Mouse (Mus musculus) lung, embryonic 16.5 days (tissue): ENCODE measurements around the gene Kcnd3. TPM values are rescaled to one million over a fixed set of nuclear protein-coding genes. Genes with fewer than 3 reads are reported as not detected.

ENCODE experiments used
- ATAC-seq: fragments of 200-750 bp; cut with Nextera tagmentation; 2 replicates; pipeline ENCODE4 v1.8.0; 2017; ENCODE audit warnings: low read depth, mild to moderate bottlenecking, moderate library complexity
- H3K27ac ChIP-seq: fragments of 300-500 bp; sonication (generic); 2 replicates; pipeline ENCODE4 v1.5.1; 2014; ENCODE audit warnings: mild to moderate bottlenecking, control low read depth, low read length
- H3K27me3 ChIP-seq: fragments of 300-500 bp; sonication (generic); 2 replicates; pipeline ENCODE4 v1.6.1; 2014; ENCODE audit warnings: low read depth, low read length, mixed read lengths; ENCODE audit not compliant: control insufficient read depth, insufficient read depth
- H3K36me3 ChIP-seq: fragments of 300-500 bp; sonication (generic); 2 replicates; pipeline ENCODE4 v1.6.1; 2014; ENCODE audit warnings: low read length; ENCODE audit not compliant: control insufficient read depth, insufficient read depth
- H3K4me1 ChIP-seq: fragments of 300-500 bp; sonication (generic); replicated peaks from 2 replicates; pipeline ENCODE4 v1.6.1; 2014; ENCODE audit warnings: low read length, mixed read lengths; ENCODE audit not compliant: control insufficient read depth, insufficient read depth
- H3K4me2 ChIP-seq: fragments of 300-500 bp; sonication (generic); 2 replicates; pipeline ENCODE4 v1.6.1; 2014; ENCODE audit warnings: low read depth, low read length, control low read depth
- H3K4me3 ChIP-seq: fragments of 300-500 bp; sonication (generic); 2 replicates; pipeline ENCODE4 v1.5.1; 2014; ENCODE audit warnings: mild to moderate bottlenecking, low read length, control low read depth
- H3K9ac ChIP-seq: fragments of 300-500 bp; sonication (generic); 2 replicates; pipeline ENCODE4 v1.6.1; 2014; ENCODE audit warnings: low read length, control low read depth
- H3K9me3 ChIP-seq: fragments of 300-500 bp; sonication (generic); 2 replicates; pipeline ENCODE4 v1.6.1; 2016; ENCODE audit warnings: low read length; ENCODE audit not compliant: control insufficient read depth
- WGBS: fragments of 180-500 bp; shearing (Covaris S2); extraction: QIAGEN DNeasy Blood & Tissue Kit; methylation state at CpG from one replicate; pipeline ENCODE4 v1.1.7; 2014; 5-methylcytosine and 5-hydroxymethylcytosine counted together
- polyA plus RNA-seq: library from polyadenylated mRNA; unstranded; fragments of >200 nt; fragmentation: Nextera tagmentation; extraction: Ambion mirVana; gene quantifications from 2 replicates; pipeline ENCODE4 v1.2.1, GENCODE M21; 2015

The Kcnd3 gene
- polyA plus RNA-seq, 1 experiment from 2014 or later, result 0.26 TPM

DNA sequence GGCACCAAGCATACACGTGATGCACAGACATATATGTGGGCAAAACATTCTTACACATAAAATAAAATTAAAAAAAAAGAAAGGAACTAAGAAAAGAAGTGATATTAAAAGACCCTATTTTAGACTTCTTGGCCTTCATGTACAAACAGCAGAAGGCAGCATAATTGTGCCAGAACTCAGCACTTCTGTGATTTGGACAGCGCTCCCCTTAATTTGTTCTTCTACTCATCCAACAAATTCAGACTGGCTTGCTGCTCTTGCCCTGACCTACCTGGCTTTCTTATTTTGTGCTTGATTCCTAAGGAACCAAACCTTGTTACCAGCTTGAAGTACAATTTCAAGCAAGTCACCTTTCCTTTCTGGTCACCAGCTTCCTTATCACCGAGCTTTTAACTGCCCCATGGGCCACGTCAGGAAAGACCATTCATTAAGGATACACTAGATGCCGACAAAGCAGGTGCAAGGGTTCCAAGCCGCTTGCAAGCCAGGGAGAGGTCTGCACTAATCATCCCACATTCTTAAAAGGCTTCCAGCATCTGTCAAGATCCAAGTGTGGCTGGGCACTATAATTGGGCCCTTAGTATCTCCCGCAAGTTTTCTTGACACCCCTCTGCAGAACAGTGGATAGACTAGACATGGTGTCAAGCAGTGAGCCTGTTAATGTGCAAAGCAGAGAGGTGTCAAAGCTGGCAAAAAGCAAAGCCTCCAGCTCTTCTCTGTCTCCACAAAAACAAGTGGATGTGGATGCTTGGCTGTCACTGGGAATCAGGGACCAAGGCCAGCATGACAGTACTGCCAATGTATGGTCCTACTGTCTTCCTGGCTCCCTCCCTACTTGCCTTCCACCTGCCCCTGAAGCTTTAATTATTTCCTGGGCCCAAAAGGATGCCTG is 159.6 kb downstream of the Kcnd3 start:
- Histone ChIP-seq H3K4me3 (no peak overlapping the region), H3K9me3 (no peaks in the 10 kb centered on the region), H3K36me3 (no peaks in the 10 kb centered on the region), H3K4me2 (no peak overlapping the region), H3K9ac (no peak overlapping the region), H3K4me1 (no peaks in the 10 kb centered on the region), H3K27me3 (no peaks in the 10 kb centered on the region), H3K27ac (no peak overlapping the region)
- 74% methylated on average over 7 of the region's 7 CpGs for WGBS
- no peak for ATAC-seq

DNA sequence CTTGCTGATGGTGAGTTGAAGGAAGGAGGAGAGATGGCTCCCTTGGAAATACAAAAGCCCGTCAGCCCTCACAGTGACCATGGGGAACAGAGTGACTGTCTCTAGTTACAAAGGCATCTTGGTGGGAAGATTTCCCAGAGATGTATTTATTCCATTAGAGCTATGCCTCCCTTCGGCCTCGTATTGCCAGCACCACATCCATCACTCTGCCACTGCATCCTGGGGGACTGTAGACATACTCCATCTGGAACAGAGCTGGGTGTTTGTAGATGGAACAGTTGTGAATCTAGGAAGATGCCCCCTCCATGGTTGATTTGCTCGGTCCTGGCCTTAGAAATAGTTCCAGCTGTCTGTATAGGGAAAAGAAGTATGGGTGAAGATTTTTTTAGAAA is 160.3 kb downstream of the Kcnd3 start:
- Histone ChIP-seq H3K4me3 (no peak overlapping the region), H3K4me2 (no peak overlapping the region), H3K27me3 (no peaks in the 10 kb centered on the region), H3K9me3 (no peaks in the 10 kb centered on the region), H3K4me1 (no peaks in the 10 kb centered on the region), H3K9ac (no peak overlapping the region), H3K27ac (no peak overlapping the region), H3K36me3 (no peaks in the 10 kb centered on the region)
- ATAC-seq, result no peak
- 31% methylated on average over 4 of the region's 4 CpGs for WGBS

DNA sequence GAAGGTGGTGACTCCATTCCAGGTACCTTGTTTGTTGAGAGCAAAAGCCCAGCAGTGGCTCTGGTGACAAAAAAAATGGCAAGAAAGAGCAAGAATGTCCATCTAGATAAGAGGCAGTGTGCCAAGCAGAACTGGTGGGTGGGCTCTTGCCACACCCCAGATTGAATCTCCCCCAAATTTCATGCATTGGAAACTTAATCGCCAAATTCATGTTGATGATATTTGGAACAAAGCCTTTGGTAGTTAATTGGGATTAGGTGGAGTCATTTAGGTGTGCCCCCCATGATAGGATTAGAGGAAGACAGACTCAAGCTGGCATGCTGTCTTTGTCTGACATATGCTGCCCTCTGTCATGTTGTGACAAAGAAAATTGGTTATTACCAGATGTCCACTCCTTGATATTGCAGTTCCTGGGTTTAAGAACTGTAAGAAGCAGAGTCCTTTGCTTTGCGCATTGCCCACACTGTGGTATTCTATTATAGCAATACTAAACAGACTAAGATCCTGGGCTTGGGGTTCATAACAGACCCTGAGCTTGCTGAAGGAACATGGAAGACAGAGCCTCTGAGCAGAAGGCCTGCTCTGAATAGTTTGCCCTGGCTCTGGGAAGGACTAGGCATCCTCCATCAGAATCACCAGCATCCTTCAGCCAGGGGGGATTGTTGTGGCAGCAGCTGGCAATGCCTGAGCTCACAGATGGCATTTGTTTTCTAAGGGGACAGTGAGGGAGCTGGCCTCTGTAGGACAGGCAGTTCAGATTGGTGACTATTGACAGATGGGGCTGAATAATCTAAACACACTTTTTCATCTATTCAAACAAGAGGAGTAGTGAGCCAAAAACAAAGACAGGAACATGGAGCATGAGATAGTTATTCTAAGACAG is 165.0 kb downstream of the Kcnd3 start:
- H3K27me3 ChIP-seq, result no peaks in the 10 kb centered on the region
- no peak for ATAC-seq
- WGBS, result 92% methylated on average over 2 of the region's 2 CpGs

DNA sequence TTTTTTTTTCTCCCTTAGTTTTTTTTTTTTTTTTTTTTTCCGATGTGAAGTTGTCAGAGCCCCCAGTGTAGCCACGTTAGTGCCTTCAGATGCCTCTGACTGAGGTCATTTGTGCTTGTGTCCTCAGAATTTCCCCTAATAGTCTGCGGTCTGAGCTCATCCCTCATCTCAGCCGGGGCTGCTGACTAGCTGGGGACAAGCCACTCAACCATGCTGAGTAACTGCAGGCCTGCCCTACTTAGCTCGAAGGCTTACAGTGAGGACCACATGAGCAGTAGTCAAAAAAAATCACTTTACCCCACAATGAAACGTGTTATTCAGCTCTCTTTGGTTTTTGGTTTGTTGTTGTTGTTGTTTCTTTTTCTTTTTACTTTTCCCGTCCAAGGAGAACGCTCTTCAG is 169.0 kb downstream of the Kcnd3 start:
- Histone ChIP-seq H3K4me1 (no peaks in the 10 kb centered on the region), H3K9me3 (no peaks in the 10 kb centered on the region), H3K27ac (no peak overlapping the region), H3K9ac (no peak overlapping the region), H3K4me3 (no peak overlapping the region), H3K27me3 (no peaks in the 10 kb centered on the region), H3K36me3 (no peaks in the 10 kb centered on the region), H3K4me2 (no peak overlapping the region)
- WGBS, result 65% methylated on average over 8 of the region's 8 CpGs
- ATAC-seq, result no peak

More for the DNA sequence above, 165.0 kb downstream of the Kcnd3 start:
- no peak overlapping the region for H3K4me3 ChIP-seq
- no peaks in the 10 kb centered on the region for H3K36me3 ChIP-seq
- no peak overlapping the region for H3K9ac ChIP-seq
- no peak overlapping the region for H3K4me2 ChIP-seq
- no peaks in the 10 kb centered on the region for H3K4me1 ChIP-seq
- H3K9me3 ChIP-seq, result no peaks in the 10 kb centered on the region
- H3K27ac ChIP-seq, result no peak overlapping the region

DNA sequence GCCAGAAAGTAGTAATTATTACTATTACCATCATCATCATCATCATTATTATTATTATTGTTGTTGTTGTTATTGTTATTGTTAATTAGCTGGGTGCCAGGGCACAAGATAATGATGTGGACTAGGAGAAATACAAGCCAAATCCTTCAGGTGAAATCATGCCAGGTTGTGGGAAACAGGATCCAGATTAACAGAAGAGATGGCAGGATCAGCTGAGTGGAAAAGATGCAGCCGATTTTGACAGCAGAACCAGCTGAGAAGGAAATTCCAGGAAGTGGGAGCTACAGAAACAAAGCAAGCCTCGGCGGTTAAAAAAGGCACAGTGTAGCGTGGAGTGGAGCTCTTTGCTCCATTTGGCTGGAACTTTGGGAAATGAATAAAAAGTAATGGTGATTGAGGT is 171.0 kb downstream of the Kcnd3 start:
- 50% methylated on average over 4 of the region's 4 CpGs for WGBS
- no peak overlapping the region for H3K9ac ChIP-seq
- no peaks in the 10 kb centered on the region for H3K9me3 ChIP-seq
- H3K4me2 ChIP-seq, result no peak overlapping the region
- no peaks in the 10 kb centered on the region for H3K4me1 ChIP-seq
- H3K27me3 ChIP-seq, result no peaks in the 10 kb centered on the region
- no peaks in the 10 kb centered on the region for H3K36me3 ChIP-seq
- no peak overlapping the region for H3K27ac ChIP-seq
- ATAC-seq, result no peak
- H3K4me3 ChIP-seq, result no peak overlapping the region

DNA sequence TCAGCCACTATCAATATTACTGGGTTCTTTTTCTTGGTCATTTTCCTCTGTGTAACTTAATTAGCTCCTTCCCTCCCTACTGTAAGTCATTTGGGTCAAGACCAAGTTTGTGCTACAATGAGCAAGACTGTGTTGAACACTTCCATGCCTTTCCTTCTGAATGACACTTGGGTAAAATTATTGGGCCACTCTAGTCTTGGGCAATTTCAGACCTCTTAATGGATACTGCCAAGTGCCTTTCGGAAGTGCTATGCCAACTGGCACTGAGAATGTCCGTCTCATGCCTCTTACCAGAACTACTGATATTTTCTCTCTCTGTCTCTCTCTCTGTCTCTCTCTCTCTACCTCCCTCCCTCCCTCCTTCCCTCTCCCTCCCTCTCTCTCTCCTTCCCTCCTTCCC is 173.8 kb downstream of the Kcnd3 start:
- H3K9ac ChIP-seq, result no peak overlapping the region
- H3K27ac ChIP-seq, result no peak overlapping the region
- H3K4me2 ChIP-seq, result no peak overlapping the region
- H3K4me1 ChIP-seq, result no peaks in the 10 kb centered on the region
- no peak for ATAC-seq
- no peaks in the 10 kb centered on the region for H3K36me3 ChIP-seq
- WGBS, result 81% methylated on average over 2 of the region's 2 CpGs
- no peaks in the 10 kb centered on the region for H3K27me3 ChIP-seq
- H3K4me3 ChIP-seq, result no peak overlapping the region
- no peaks in the 10 kb centered on the region for H3K9me3 ChIP-seq

DNA sequence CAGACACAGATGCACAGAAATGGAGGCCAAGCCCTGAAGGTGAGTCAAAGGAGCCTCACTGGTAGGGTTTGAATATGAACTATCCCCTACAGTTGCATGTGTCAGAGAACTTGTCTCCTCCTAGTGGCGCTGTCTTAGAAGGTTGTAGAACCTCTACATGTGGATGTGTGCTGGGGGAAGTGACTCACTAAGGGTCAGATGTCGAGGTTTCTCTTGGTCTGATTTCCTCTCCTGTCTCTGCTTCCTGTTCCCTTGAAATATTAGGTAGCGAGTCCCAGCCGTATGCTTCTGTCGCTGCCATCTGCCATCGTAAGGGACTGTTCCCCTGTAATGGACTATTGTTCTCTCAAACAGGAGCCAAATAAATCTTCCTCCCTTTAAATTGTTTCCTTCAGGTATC is 175.1 kb downstream of the Kcnd3 start:
- H3K27me3 ChIP-seq, result no peaks in the 10 kb centered on the region
- H3K4me1 ChIP-seq, result no peaks in the 10 kb centered on the region
- H3K4me2 ChIP-seq, result no peak overlapping the region
- H3K36me3 ChIP-seq, result no peaks in the 10 kb centered on the region
- ATAC-seq, result peak; percentile 49
- no peak overlapping the region for H3K9ac ChIP-seq
- H3K27ac ChIP-seq, result no peak overlapping the region
- no peak overlapping the region for H3K4me3 ChIP-seq
- 55% methylated on average over 6 of the region's 6 CpGs for whole genome bisulfite sequencing
- no peaks in the 10 kb centered on the region for H3K9me3 ChIP-seq

DNA sequence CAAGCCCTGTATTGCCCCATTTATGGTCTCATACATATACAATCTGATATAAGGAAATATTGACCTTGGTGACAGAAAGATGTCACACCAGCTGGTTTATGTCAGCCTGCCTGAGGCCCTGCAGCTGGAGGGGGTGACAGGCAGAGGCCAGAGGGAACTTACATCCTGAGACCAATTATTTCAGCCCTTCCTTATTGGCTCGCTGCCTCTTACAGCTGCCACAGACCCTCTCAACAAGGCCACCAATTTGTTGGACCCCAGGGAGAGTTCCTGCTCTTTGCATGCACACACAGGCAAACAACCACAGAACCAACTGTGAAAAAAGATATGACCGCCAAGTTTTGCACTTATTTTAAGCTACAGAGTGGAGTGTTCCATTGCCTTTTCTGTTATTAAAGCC is 180.2 kb downstream of the Kcnd3 start:
- ATAC-seq, result no peak
- H3K9me3 ChIP-seq, result no peaks in the 10 kb centered on the region
- H3K4me1 ChIP-seq, result no peaks in the 10 kb centered on the region
- no peak overlapping the region for H3K27ac ChIP-seq
- no peaks in the 10 kb centered on the region for H3K27me3 ChIP-seq
- no peak overlapping the region for H3K4me2 ChIP-seq
- H3K36me3 ChIP-seq, result no peaks in the 10 kb centered on the region
- no peak overlapping the region for H3K9ac ChIP-seq
- 55% methylated on average over 2 of the region's 2 CpGs for WGBS
- no peak overlapping the region for H3K4me3 ChIP-seq

DNA sequence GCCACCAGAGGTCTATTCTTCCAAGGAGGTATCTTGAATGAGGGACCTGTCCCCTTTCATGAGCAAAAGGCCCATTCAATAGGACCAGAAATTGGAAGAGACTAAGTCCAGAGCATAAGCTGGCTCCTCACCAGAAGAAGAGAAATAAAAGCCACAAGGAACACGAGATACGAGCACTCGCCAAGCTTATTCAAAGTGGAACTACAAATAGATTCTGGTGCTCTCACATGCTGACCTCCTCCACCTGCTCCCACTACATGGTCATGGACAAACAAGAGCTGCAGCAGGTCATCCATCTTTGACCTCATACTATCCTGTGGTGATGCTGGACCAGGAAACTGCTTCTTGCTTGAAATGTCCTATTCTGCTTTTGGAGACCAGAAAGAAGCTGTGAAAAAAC is 180.9 kb downstream of the Kcnd3 start:
- Histone ChIP-seq H3K4me3 (no peak overlapping the region), H3K9me3 (no peaks in the 10 kb centered on the region), H3K4me2 (no peak overlapping the region), H3K27me3 (no peaks in the 10 kb centered on the region), H3K4me1 (no peaks in the 10 kb centered on the region), H3K27ac (no peak overlapping the region), H3K36me3 (no peaks in the 10 kb centered on the region), H3K9ac (no peak overlapping the region)
- WGBS, result 85% methylated on average over 3 of the region's 3 CpGs
- ATAC-seq, result no peak
